Mouse (Mus musculus): ENCODE data around the gene Arl2bp. TPM values are rescaled to one million over a fixed set of nuclear protein-coding genes. Genes with fewer than 3 reads are reported as not detected.
A peak's percentile ranks its signal among the peaks of the same experiment; 100 is the strongest.

The Arl2bp gene
- total and polyA plus RNA-seq, 3 experiments: 77.2 to 107 (median 84.1) TPM

DNA sequence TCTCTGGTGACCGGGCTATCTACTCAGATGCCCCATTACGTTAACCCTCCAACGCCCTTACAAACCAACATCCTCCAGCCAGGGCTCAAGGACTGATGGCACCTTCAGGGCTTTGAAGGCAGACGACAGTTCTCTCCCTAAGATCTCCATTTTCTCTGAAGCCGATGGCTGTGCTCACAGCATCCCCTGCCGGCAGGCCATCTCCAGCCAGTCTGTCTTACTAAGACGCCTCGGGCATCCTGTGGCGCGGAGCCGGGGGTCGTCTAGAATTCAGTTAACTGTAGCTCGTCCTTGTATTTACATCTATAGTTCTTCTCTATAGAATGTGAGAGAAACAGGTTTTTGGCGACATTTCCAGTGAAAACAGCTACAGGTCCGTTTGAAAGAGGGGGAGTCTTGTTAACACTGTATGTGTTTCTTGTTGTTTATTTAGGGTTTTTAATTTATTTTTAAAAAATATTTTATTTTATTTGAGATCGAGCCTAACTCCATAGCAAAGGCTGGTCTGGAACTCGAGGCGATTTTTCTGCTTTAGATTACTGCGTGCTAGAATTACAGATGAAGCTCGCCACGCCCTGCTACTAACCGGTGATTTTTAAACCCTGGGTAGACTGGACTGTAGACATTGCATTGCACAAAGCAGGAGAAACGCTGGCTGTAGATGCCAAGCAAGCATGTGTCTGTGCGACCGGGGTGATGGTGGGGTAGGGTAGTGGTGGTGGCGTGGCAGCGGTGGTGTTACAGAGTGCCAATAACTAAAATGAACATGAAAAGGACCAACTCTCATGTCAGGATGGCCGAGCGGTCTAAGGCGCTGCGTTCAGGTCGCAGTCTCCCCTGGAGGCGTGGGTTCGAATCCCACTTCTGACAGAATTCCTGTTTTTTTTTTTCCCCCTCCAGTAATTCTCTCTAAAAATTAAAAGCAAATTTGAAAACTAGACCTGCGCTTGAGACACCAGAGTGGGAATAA lies 36.7 kb downstream of the Arl2bp start:
- peak; percentile 91 for TF ChIP-seq EP300 (IDR thresholded peaks at IDR 0.05; ENCODE audit: insufficient read depth, low read depth, low read length)
- TF ChIP-seq POLR2A (IDR thresholded peaks at IDR 0.05; ENCODE audit: insufficient read depth, low read depth, low read length): no peak

GRCm38 (mm10) chr8:94703972-94704668 lies 37.7 kb downstream of the Arl2bp start:
- Histone ChIP-seq H3K4me1 (ENCODE audit: control insufficient read depth, insufficient read depth, low read length) (peaks cover 12% of the 10 kb centered on the region), H3K36me3 (ENCODE audit: control insufficient read depth, insufficient read depth, low read length) (no peaks in the 10 kb centered on the region), H3K79me2 (replicated peaks; ENCODE audit: control insufficient read depth, insufficient read depth, low read length) (no peaks in the 10 kb centered on the region), H3K4me3 (peak overlapping the region; percentile 74; the same call in 1 of the 2 replicates), H3K27me3 (ENCODE audit: control insufficient read depth, insufficient read depth, low read length) (no peaks in the 10 kb centered on the region), H3K27ac (peak overlapping the region; percentile 12; the same call in 1 of the 2 replicates), H3K9ac (ENCODE audit: low read depth, low read length) (no peak overlapping the region; the same call in 1 of the 2 replicates)
- peak; percentile 94 to 99 for DNase-seq
- TF ChIP-seq EP300 (IDR thresholded peaks at IDR 0.05; ENCODE audit: insufficient read depth, low read depth, low read length) (peak; percentile 92; the same call in 1 of the 2 replicates), CTCF (IDR thresholded peaks at IDR 0.05) (peak; percentile 92), POLR2A (IDR thresholded peaks at IDR 0.05; ENCODE audit: insufficient read depth, low read depth, low read length) (0 out of 2 replicates have a peak, but pooled peaks have one; percentile 30)
- intact Hi-C loops (cut with DNase I): loop anchor here (1.0 to 2.0 kb wide), 5 partner anchors 101 to 212 kb away; partner anchors contain the start of gene Cpne2
- WGBS: 1% methylated on average over 35 of the region's 35 CpGs

More for the DNA sequence above, 36.7 kb downstream of the Arl2bp start:
- Histone ChIP-seq H3K4me1 (ENCODE audit: control insufficient read depth, insufficient read depth, low read length) (peaks cover 12% of the 10 kb centered on the region), H3K27me3 (ENCODE audit: control insufficient read depth, insufficient read depth, low read length) (no peaks in the 10 kb centered on the region), H3K27ac (peak overlapping the region; percentile 53), H3K79me2 (replicated peaks; ENCODE audit: control insufficient read depth, insufficient read depth, low read length) (no peaks in the 10 kb centered on the region), H3K36me3 (ENCODE audit: control insufficient read depth, insufficient read depth, low read length) (no peaks in the 10 kb centered on the region), H3K4me3 (peak overlapping the region; percentile 74), H3K9ac (ENCODE audit: low read depth, low read length) (peak overlapping the region; percentile 17)
- WGBS: under 1% methylated on average over 35 of the region's 35 CpGs
- DNase-seq: peak; percentile 86
- intact Hi-C loops (cut with DNase I): loop anchor here (1.0 to 2.0 kb wide), 5 partner anchors 37 to 211 kb away; partner anchors contain the start of genes Arl2bp and Cpne2

DNA sequence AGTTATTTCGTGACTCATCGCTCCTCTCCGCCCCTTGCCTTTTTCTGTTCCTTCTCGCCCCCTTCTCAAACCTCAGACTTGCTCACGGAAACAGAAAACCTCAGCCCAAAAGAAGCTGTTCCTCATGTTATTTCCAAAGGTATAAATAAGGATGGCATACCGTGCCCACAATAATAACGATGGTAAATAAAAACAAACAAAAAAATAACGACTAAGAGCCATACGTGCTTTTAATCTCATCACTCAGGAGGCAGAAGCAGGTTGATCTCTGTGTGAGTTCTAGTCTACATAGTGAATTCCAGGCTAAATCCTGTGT lies 38.2 kb downstream of the Arl2bp start:
- no peaks in the 10 kb centered on the region for H3K79me2 ChIP-seq (replicated peaks; ENCODE audit: control insufficient read depth, insufficient read depth, low read length)
- H3K27ac ChIP-seq: 0 out of 2 replicates have a peak overlapping the region, but pooled peaks have one; percentile 12
- peak overlapping the region; percentile 42; the same call in 1 of the 2 replicates for H3K4me3 ChIP-seq
- no peak for TF ChIP-seq CTCF (IDR thresholded peaks at IDR 0.05)
- no peak for TF ChIP-seq POLR2A (IDR thresholded peaks at IDR 0.05; ENCODE audit: insufficient read depth, low read depth, low read length)
- TF ChIP-seq EP300 (IDR thresholded peaks at IDR 0.05; ENCODE audit: insufficient read depth, low read depth, low read length): no peak
- H3K4me1 ChIP-seq (ENCODE audit: control insufficient read depth, insufficient read depth, low read length): peaks cover 12% of the 10 kb centered on the region
- H3K36me3 ChIP-seq (ENCODE audit: control insufficient read depth, insufficient read depth, low read length): no peaks in the 10 kb centered on the region
- intact Hi-C loops (cut with DNase I): loop anchor here (1.0 kb wide), 1 partner anchor 108 kb away; no protein-coding TSS in a partner anchor
- H3K9ac ChIP-seq (ENCODE audit: low read depth, low read length): no peak overlapping the region; the same call in 1 of the 2 replicates
- no peaks in the 10 kb centered on the region for H3K27me3 ChIP-seq (ENCODE audit: control insufficient read depth, insufficient read depth, low read length)
- 20% methylated on average over 9 of the region's 9 CpGs for WGBS
- DNase-seq: no peak

- Histone ChIP-seq H3K4me3 (no peak overlapping the region), H3K27me3 (ENCODE audit: control insufficient read depth, insufficient read depth, low read length) (no peaks in the 10 kb centered on the region), H3K27ac (no peak overlapping the region; the same call in 1 of the 2 replicates), H3K36me3 (ENCODE audit: control insufficient read depth, insufficient read depth, low read length) (no peaks in the 10 kb centered on the region), H3K79me2 (replicated peaks; ENCODE audit: control insufficient read depth, insufficient read depth, low read length) (no peaks in the 10 kb centered on the region), H3K9ac (ENCODE audit: low read depth, low read length) (no peak overlapping the region), H3K4me1 (ENCODE audit: control insufficient read depth, insufficient read depth, low read length) (peaks cover 12% of the 10 kb centered on the region)
- WGBS: 51% methylated on average over 10 of the region's 10 CpGs
- no peak for DNase-seq
- intact Hi-C loops (cut with DNase I): loop anchor here (2.0 to 5.0 kb wide), 3 partner anchors 67 to 202 kb away; partner anchors contain the start of gene Cx3cl1
- TF ChIP-seq POLR2A (IDR thresholded peaks at IDR 0.05; ENCODE audit: insufficient read depth, low read depth, low read length) (no peak), CTCF (IDR thresholded peaks at IDR 0.05) (no peak), EP300 (IDR thresholded peaks at IDR 0.05; ENCODE audit: insufficient read depth, low read depth, low read length) (no peak)
These were observed 39.3 kb downstream of the Arl2bp start for GRCm38 (mm10) chr8:94705581-94706245.

DNA sequence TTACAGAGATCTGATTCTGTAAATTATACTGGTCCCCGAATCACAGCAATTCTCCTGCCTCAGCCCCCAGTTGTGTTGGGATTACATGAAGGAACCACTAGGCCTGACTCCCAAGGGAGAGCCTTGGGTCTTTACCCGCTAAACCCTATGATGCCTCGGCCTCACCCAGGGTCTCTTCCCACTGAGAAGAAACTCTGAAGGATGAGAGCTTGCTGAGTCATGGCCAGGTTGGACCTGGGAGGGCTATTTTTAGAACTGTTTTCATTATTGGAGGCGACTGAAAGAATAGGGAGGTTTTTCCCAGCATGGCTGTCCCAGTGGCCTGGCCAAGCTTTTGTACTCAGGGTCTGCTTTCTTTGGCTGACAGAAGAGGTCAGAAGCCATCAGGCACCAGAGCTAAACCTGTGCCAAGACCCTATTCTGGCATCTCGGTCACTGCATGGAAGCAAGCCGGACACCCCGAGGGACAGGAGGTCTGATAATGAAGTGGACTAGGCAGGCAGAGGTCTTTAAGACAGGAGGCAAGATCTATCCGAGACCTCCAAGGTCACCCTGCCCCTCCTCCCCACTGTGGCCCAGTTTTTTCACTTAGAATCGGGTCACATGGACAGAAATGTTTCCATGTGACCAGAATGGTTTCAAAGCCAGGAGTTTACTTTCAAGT lies 40.5 kb downstream of the Arl2bp start:
- H3K9ac ChIP-seq (ENCODE audit: low read depth, low read length): no peak overlapping the region
- DNase-seq: peak; percentile 50 to 59
- 34% methylated on average over 9 of the region's 9 CpGs for WGBS
- intact Hi-C loops (cut with DNase I): loop anchor here (2.0 to 5.0 kb wide), 3 partner anchors 65 to 200 kb away; partner anchors contain the start of gene Cx3cl1
- peaks cover 17% of the 10 kb centered on the region for H3K4me1 ChIP-seq (ENCODE audit: control insufficient read depth, insufficient read depth, low read length)
- no peak overlapping the region for H3K4me3 ChIP-seq
- no peak for TF ChIP-seq EP300 (IDR thresholded peaks at IDR 0.05; ENCODE audit: insufficient read depth, low read depth, low read length)
- TF ChIP-seq POLR2A (IDR thresholded peaks at IDR 0.05; ENCODE audit: insufficient read depth, low read depth, low read length): no peak
- no peak for TF ChIP-seq CTCF (IDR thresholded peaks at IDR 0.05)
- H3K27ac ChIP-seq: peak overlapping the region; percentile 10
- no peaks in the 10 kb centered on the region for H3K36me3 ChIP-seq (ENCODE audit: control insufficient read depth, insufficient read depth, low read length)
- H3K27me3 ChIP-seq (ENCODE audit: control insufficient read depth, insufficient read depth, low read length): no peaks in the 10 kb centered on the region
- no peaks in the 10 kb centered on the region for H3K79me2 ChIP-seq (replicated peaks; ENCODE audit: control insufficient read depth, insufficient read depth, low read length)

Data from heart, adult 2 months (tissue).